Mouse (Mus musculus) erythroblast, embryonic 14.5 days (primary cell): ENCODE data around the gene Lcp2. TPM values are rescaled to one million over a fixed set of nuclear protein-coding genes. Genes with fewer than 3 reads are reported as not detected.

Experiments
- H3K27me3 ChIP-seq: 2 replicates; pipeline ENCODE4 v1.6.1; 2012; ENCODE audit warnings: inconsistent platforms; ENCODE audit not compliant: control insufficient read depth
- H3K36me3 ChIP-seq: 2 replicates; pipeline ENCODE4 v1.6.1; 2012; ENCODE audit warnings: mild to moderate bottlenecking, inconsistent platforms; ENCODE audit not compliant: control insufficient read depth
- H3K4me1 ChIP-seq: 2 replicates; pipeline ENCODE4 v1.6.1; 2012; ENCODE audit warnings: inconsistent platforms; ENCODE audit not compliant: control insufficient read depth
- H3K4me3 ChIP-seq: replicated peaks from 2 replicates; pipeline ENCODE3; 2012; ENCODE audit warnings: moderate library complexity, mild to moderate bottlenecking, inconsistent platforms
- H3K9me3 ChIP-seq: 2 replicates; pipeline ENCODE4 v1.6.1; 2012; ENCODE audit warnings: low read length, inconsistent platforms, mixed read lengths; ENCODE audit not compliant: control insufficient read depth
- GATA1 ChIP-seq: IDR thresholded peaks from 2 replicates; pipeline ENCODE4 v1.6.1; 2012; ENCODE audit warnings: low read length, inconsistent platforms, mixed read lengths
- TAL1 ChIP-seq: IDR thresholded peaks from 3 replicates; pipeline ENCODE4 v1.6.1; 2012; ENCODE audit warnings: low read length, inconsistent platforms, mixed read lengths
- polyA plus RNA-seq: library from polyadenylated mRNA; stranded (reverse); fragments of >175 nt; gene quantifications from 2 replicates; pipeline ENCODE4 v1.2.3, GENCODE M21; 2012

Lcp2 gene
- polyA plus RNA-seq, 1 experiment: 0.05 TPM

- TF ChIP-seq GATA1: no peak
- no peak for TF ChIP-seq TAL1
- Histone ChIP-seq H3K27me3 (no peaks in the 10 kb centered on the region), H3K36me3 (no peaks in the 10 kb centered on the region), H3K4me3 (no peak overlapping the region), H3K9me3 (no peaks in the 10 kb centered on the region), H3K4me1 (peaks cover 9% of the 10 kb centered on the region)
These were observed 36.4 kb upstream of the Lcp2 start for GRCm38 (mm10) chr11:34010133-34010858.

- Histone ChIP-seq H3K4me1 (peaks cover 9% of the 10 kb centered on the region), H3K4me3 (no peak overlapping the region)
- TF ChIP-seq TAL1 (no peak), GATA1 (no peak)
These were observed 35.9 kb upstream of the Lcp2 start for GRCm38 (mm10) chr11:34010859-34011172.

GRCm38 (mm10) chr11:34012007-34012652 lies 34.6 kb upstream of the Lcp2 start:
- peaks cover 9% of the 10 kb centered on the region for H3K4me1 ChIP-seq
- TF ChIP-seq GATA1: no peak
- TF ChIP-seq TAL1: no peak

More at GRCm38 (mm10) chr11:34010859-34011172, 35.9 kb upstream of the Lcp2 start:
- Histone ChIP-seq H3K27me3 (no peaks in the 10 kb centered on the region), H3K36me3 (no peaks in the 10 kb centered on the region), H3K9me3 (no peaks in the 10 kb centered on the region)

DNA sequence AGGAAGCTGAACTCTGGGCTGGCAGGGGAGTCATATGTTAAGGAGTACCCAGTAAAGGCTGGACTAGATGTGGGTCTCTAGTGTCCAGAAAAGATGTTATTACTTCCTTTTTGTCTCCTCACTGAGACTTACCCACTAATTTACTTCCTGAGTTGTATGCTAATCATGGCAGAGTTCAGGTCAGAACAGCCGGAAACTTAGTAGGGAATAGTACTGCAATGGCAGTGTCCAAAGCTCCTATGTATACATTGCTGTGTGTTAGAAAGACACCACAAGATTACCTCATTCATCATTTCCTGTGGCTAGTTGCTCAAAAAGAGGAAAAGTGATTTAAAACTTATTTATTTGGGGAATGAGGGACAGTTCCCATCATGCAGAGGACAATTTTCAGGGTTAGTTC lies 21.6 kb upstream of the Lcp2 start:
- no peaks in the 10 kb centered on the region for H3K9me3 ChIP-seq
- H3K27me3 ChIP-seq: no peaks in the 10 kb centered on the region
- H3K4me3 ChIP-seq: no peak overlapping the region
- TF ChIP-seq GATA1 (no peak), TAL1 (no peak)
- H3K36me3 ChIP-seq: no peaks in the 10 kb centered on the region
- no peaks in the 10 kb centered on the region for H3K4me1 ChIP-seq

More at GRCm38 (mm10) chr11:34012007-34012652, 34.6 kb upstream of the Lcp2 start:
- no peaks in the 10 kb centered on the region for H3K9me3 ChIP-seq
- no peaks in the 10 kb centered on the region for H3K36me3 ChIP-seq
- H3K4me3 ChIP-seq: no peak overlapping the region
- no peaks in the 10 kb centered on the region for H3K27me3 ChIP-seq

- no peaks in the 10 kb centered on the region for H3K9me3 ChIP-seq
- no peak overlapping the region for H3K4me3 ChIP-seq
- H3K4me1 ChIP-seq: no peaks in the 10 kb centered on the region; the same call in 1 of the 2 replicates
- no peaks in the 10 kb centered on the region for H3K36me3 ChIP-seq
- TF ChIP-seq GATA1: no peak
- no peaks in the 10 kb centered on the region for H3K27me3 ChIP-seq
These were observed 17.1 kb upstream of the Lcp2 start for GRCm38 (mm10) chr11:34029658-34030057.

- no peak overlapping the region for H3K4me3 ChIP-seq
- H3K4me1 ChIP-seq: no peaks in the 10 kb centered on the region; the same call in 1 of the 2 replicates
- TF ChIP-seq TAL1: no peak
- TF ChIP-seq GATA1: no peak
- no peaks in the 10 kb centered on the region for H3K27me3 ChIP-seq
- H3K36me3 ChIP-seq: no peaks in the 10 kb centered on the region
- no peaks in the 10 kb centered on the region; the same call in 1 of the 2 replicates for H3K9me3 ChIP-seq
These were observed 15.5 kb upstream of the Lcp2 start for GRCm38 (mm10) chr11:34031015-34031805.

DNA sequence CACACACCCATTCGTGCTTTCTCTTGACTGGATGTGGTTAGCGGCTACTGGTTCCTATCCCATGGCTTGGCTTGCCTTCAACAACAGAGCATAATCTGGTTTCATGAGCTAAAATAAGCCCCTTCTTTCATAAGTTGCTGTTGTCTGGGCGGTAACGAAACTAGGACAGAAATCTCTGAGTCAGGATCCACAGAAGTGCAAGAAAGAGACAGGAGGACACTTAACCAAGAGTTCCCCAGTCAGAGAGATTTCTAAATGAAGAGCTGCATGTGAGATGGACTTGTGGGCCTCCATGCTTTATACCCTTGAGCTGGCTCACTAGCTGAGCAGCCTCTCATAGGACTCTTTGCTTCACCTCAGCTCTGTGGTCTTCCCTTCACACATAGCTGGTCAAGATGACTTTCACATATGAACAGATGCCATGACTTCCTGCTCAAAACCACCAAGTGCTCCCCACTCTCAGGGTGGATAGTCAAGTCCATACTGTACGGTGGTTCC lies 12.7 kb upstream of the Lcp2 start:
- no peaks in the 10 kb centered on the region; the same call in 1 of the 2 replicates for H3K9me3 ChIP-seq
- no peak for TF ChIP-seq TAL1
- TF ChIP-seq GATA1: no peak
- H3K27me3 ChIP-seq: no peaks in the 10 kb centered on the region
- no peaks in the 10 kb centered on the region; the same call in 1 of the 2 replicates for H3K4me1 ChIP-seq
- H3K4me3 ChIP-seq: no peak overlapping the region
- H3K36me3 ChIP-seq: no peaks in the 10 kb centered on the region

- Histone ChIP-seq H3K27me3 (no peaks in the 10 kb centered on the region), H3K36me3 (no peaks in the 10 kb centered on the region), H3K9me3 (no peaks in the 10 kb centered on the region; the same call in 1 of the 2 replicates), H3K4me1 (no peaks in the 10 kb centered on the region; the same call in 1 of the 2 replicates), H3K4me3 (no peak overlapping the region)
- TF ChIP-seq GATA1 (no peak), TAL1 (no peak)
These were observed 11.9 kb upstream of the Lcp2 start for GRCm38 (mm10) chr11:34034794-34035193.
